Mouse (Mus musculus) lung, postnatal 0 days (tissue): ENCODE measurements at regions not wholly inside any gene's neighbourhood (a gene's known extent, or its start where the extent isn't known, plus 50 kb on each side); places are given as distances from the start of the nearest gene placed in this dataset.

Experiments
- CTCF ChIP-seq: IDR thresholded peaks from 2 replicates; pipeline ENCODE4 v1.5.1; 2016; ENCODE audit warnings: antibody characterized with exemption, mild to moderate bottlenecking
- EP300 ChIP-seq: IDR thresholded peaks from 2 replicates; pipeline ENCODE4 v1.6.1; 2016; ENCODE audit warnings: antibody characterized with exemption, mild to moderate bottlenecking, control low read depth

DNA sequence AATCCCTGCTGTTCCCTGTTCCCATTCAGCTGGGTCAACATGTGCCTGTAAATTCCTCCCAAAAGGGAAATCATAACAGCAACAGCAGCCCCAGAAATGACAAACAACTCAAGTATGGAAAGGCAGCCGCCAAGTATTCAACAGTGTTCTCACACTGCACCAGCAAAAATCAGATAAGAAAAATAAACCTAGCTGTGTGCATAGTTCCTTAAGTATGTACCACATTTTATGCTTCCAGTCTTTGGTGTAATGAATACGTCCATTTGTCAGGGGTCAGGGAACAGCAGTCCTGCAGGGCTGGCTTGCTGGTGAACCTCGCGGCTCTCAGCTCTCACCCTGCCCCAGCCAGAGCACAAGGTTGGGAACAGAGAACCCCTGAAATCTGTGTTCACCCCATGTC, 155.9 kb upstream of the Dio3 start:
- no peak for TF ChIP-seq CTCF
- peak; percentile 86 for TF ChIP-seq EP300
